Mouse (Mus musculus) brain, embryonic 18.5 days (tissue): ENCODE data around the gene Ccdc78.
A peak's percentile ranks its signal among the peaks of the same experiment; 100 is the strongest.
"Not testable (repeated sequence)": the region's sequence is repeated elsewhere in the genome, so short reads cannot be mapped to it uniquely, and the experiment has no call there.

Experiments
- DNase-seq: peaks from one replicate; pipeline ENCODE4 v3.0.0-alpha.2; 2012; ENCODE audit warnings: low read depth, low spot score

Ccdc78 gene

DNA sequence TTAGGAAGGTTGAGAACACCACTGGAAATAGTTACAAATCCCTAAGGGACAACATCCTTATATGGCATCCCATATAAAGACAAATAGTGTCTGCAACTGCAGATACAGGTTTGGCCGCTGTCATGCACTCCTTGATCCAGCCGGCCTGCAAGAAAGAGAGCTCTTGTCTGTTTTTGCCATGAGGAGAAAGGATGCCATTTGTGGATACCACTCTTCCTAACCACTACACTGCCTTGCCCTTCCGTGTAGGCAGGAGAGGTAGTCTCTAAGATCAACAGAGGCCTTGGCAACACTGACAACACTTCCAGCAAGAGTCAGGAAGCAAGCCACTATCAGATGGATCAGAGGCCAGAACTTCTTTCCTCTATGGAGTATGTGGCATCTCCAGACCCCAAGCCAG lies at the start of gene Ccdc78:
Gene Ccdc78, plus strand, starts transcription at position 301 of the 400 bp plus-strand sequence.
- no peak for DNase-seq

DNA sequence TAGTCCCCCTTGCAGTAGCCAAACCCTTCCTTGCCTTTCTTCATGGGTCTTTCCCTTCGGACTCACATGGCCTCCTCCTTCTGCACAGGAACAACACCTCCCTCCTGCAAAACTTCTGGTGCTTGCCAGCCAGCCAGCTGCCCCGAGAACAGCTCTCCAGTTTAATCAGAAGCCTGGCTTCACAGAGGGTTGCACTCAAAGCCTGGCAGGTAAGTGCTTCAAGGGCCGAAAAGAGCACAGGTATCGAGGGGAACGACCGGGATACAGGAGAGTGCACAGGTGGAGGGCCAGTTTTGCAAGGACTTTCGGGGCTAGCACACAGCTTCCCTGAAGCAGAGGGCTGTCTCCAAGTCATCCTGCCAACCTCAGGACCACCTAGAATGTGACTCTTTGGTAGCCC lies 47.5 kb upstream of the Ccdc78 start:
- no peak for DNase-seq

DNA sequence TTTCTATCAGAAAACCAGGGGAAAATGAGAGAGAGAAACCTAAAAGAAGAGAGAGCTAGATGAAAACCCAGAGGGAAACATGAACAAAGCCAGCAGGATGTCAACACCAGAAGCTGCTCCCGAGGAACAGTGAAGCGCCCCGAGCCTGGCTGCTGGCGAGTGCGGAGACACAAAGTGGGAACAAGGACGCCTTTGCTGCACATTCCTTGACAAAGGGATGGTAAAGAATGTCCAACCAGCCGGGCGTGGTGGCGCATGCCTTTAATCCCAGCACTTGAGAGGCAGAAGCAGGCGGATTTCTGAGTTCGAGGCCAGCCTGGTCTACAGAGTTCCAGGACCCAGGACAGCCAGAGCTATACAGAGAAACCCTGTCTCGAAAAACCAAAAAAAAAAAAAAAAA lies 44.9 kb upstream of the Ccdc78 start:
- not testable (repeated sequence) for DNase-seq

DNA sequence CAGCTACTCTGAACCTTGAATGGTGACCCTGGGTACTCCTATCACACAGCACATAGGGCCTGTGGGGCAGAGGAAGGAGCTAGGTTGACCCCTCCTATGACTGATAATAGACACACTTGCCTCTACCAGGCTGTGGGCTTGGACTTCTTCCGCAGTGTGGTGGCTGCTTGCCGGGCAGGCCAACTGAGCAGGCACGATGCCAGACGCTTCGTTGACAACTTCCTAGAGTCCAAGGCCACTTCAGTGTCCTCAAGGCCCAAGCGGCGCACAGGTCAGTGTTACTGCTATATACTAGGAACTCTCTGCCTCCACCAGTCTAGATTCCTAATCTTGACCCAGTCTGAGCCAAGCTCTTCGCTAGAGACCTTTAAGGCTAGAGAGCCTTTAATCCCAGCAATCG lies 42.5 kb upstream of the Ccdc78 start:
- DNase-seq = no peak

DNA sequence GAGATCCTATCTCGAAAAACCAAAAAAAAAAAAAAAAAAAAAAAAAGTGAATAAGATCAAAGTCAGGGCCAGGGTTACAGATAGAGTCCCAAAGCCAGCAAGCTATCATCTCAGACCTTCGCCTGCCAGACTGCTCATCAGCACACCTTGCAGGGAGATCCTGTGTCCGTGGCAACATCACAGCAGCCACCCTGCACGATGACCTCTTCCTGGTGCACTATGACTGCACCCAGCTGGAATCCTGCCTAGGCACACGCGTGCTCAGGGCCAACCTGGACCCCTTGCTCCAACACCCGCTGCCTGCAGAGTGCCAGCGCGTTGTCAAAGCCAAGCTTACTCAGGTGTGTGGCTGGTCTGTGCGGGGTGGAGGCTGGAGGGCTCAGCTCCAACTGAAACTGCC lies 42.1 kb upstream of the Ccdc78 start:
- no peak for DNase-seq

DNA sequence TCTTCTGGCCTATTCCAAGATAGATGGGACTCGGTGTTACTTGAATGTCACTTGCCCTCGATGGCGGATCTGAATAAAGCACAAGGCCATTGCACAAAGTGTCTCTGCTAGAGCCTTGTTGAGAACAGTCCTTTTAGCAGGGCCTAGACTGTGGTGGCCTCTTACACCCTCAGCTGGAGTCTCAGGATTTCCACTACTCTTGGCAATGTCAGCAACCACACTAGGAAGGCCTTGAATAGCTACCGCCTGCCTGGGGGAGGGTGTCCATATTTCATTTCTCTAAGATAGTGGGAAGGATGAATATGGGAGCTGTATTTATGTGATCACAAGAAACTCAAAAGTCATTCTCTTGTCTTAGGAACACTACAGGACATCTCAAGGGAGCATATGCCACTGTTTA lies 38.1 kb upstream of the Ccdc78 start:
- no peak for DNase-seq

DNA sequence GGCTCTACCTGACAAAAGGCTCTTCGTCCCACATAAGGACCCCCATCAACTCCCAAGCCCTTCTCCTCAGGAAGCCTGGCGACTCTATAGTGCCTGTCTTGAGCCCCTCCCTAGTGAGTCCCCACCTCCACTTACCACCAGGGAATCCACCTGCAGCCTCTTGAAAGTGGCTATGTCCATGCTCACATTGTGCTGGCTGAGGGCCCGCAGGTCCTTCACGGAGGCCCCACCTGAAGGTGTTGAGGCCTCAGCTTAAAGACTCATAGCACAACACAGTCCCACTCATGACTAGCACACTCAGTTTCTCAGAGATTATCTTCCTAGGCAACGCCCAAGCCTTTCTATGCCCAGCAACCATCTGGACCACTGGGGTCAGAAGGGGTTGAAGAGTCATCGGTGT lies 37.1 kb upstream of the Ccdc78 start:
- DNase-seq = no peak

DNA sequence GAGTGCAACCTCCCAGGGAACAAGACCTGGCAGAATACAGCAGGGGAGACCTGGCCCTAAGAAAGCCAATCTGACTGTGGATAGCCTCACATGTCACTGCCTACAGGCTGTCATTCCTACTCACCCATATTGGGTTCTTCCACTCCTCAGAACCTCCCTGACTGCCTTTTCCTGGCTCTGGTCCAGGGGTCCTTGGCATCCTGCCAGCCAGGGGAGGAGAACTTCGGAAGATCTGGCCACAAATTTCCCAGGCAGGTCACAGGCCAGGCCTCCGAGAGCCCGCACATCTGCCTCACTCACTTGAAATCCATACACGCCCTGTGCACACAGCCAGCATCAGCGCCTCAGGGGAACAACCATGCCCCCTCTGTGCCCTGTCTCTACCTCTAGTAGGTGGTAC lies 34.9 kb upstream of the Ccdc78 start:
- DNase-seq = no peak

DNA sequence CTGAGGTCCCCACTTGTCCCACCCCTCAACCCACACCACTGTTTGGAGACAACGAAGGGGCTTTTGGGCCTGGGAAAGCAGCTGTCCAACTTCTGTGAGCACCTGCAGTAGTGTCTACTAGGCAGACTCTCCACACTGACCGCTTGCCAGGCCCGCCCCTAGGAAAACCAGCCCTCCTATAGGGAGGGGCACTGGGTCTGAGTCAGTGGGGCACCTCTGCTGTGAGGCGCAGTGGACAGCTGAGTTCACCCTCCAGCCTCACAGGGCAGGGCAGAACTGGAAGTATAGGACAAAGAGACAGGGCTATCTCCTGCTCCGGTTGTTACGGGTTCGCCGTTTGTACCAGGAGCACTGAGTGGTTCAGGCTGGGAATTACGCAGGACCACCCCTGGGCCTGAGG lies 32.1 kb upstream of the Ccdc78 start, which contains the start of gene Msln:
Gene Msln, minus strand, starts transcription at position 138 of the 400 bp plus-strand sequence.
- DNase-seq = no peak

DNA sequence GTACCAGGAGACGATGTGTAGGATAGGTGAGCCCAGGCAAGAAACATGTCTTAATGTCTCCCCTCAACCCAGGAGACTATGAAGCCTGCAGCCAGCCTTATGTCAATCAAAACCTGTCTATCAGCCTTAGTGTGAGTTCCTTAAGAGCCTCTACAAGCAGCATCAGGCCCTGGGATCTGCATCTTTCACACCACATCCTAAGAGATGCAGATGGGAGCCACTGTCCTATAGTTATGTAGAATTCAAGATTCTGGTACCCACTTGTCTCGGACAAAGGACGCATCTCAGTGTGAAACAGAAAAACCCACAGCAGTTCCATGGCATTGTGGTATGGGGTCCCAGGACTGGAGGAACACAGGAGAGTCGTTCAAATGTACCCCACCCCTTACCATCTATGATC lies 31.3 kb upstream of the Ccdc78 start:
- no peak for DNase-seq

DNA sequence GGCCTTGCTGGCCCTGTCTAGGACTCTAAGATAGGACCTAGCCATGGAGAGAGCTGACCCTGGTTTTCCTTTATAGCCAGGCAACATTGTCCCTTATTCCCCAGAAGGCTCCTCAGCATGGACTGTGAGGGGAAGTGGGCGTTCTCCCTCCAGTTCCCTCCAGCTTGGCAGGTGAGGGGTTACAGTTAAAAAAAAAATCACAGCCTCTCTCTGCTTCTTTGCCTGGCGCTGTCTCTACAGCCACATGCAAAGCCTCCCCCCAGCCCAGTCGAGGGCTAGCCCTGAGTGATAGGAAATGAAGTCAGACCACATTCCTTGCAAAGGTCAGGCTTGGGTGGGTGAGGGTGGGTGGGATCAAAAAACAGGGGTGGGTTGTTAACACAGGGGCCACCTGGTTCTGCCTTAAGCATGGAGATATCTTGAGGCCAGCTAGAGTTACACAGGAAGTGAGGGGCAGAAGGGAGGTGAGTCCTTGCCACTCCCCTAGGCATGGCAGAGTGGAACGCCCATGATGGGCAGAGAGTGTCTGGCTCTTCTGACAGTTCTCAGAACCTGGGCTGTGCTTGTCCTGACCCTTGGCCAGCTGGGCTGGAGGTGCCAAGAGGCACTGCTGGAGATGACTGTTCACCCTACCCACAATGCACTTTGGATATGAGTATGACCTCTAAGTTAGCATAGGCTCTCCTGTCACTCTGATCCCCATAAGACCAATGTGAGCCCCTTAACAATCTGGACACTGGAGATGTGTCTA lies 30.6 kb upstream of the Ccdc78 start:
- DNase-seq = no peak

DNA sequence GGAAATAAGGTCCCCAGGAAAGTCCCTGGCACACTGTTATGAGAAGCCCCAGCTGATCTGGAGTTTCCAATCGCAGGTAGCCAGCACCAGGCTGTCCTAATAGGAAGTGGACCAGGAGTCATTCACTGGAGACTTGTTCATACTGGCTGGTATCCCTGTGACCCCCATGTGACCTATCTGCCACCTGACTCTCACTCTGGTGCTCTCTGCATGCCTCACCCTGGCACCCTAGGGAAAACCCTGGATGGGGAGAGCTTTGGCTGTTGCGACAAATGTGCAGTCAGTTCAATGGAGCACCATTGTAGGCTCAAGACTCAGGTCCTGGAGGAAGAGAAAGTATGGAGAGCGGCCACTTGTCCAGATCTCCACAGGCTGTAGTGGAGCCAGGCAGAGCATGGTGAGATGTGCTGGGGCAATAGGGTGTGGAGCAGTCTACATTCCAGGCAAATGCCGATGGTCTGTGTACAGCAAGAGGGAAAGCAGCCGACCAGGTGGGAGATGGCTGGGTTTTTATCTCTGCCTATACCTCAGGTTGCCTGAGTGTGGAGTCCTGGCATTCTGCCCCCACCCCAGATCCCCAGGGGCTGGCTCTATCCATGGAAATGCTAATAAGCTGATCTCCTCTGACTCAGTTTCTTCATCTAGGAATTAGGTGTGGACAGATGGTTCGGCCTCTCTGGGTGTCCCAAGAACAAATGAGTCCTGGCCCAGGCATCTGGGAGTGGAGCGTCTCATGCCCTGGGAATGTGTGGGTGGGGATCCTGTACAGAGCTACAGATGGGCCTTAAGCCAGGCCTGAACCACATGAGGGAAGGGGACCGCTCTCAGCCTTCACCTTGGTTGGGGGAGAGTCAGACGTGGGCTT lies 29.8 kb upstream of the Ccdc78 start:
- DNase-seq = no peak

DNA sequence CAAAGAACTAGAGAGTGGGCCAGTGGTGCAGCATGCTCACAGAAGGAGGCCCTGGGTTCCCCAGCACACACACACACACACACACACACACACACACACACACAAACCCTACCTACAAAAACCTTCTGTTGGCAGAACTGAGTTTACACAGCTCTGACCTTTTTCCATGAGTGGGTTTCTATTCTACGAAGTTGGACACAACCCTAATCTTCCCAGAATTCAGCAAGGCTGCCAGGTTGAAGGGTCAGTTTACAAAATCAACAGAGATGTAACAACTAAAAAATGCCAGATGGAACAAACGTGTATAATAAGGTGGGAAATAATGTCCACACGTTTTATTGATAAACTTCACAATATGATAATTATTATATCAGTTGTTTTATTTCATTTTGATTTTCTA lies 28.7 kb upstream of the Ccdc78 start:
- DNase-seq = no peak

DNA sequence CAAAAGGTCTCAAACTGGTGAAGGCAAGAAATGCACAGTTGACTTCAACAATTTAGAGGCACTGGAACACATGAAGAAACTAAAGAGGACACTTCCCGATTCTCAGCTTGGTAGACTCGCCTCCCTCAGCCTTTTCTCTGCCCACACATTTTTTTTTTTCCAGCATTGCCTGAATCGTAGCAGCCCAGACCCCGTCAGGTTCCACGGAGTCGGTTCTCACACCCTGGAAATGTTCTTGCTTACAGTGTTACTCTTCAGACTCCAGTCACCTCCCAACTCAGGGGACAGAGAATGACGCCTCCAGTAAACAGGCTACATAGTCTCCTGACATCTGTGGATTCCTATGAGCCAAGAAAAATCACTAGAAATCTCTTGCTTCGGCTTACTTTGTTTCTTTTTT lies 26.2 kb upstream of the Ccdc78 start:
- DNase-seq = no peak

DNA sequence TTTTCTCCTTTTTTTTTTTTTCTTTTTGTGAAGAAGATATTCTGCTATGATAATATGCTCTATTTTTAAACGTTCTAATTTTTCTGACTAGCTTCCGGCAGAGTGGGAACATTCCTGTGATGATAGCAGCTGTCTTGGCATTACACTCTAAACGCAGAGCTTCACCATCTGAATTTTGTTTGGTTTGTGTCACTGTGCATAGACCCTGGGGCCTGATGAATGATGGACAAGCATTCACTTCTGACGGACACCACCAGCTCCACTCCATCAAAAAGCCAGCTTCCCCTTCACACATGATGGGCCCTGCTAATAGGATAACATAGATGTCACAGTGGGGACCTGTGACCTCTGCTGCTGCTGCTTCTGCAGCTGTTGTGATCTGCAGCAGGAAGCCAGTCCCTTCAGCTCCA lies 24.8 kb upstream of the Ccdc78 start:
- DNase-seq = no peak

DNA sequence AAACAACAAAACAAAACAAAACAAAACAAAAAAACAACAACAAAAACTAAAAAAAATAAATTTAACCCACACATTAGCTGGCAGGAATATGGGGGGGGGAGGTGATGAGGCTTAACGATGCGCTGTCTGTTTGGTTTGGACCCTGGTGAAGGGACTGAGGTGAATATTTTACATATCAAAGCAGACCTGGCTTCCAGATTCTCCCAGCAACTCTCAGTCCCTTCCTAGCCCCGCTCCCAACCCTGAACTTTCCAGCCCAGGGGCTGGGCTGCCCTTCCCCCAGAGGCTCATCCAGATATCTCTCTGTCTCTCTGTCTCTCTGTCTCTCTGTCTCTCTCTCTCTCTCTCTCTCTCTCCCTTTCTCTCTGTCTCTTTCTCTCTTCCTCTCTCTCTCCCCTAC lies 23.8 kb upstream of the Ccdc78 start:
- no peak for DNase-seq

DNA sequence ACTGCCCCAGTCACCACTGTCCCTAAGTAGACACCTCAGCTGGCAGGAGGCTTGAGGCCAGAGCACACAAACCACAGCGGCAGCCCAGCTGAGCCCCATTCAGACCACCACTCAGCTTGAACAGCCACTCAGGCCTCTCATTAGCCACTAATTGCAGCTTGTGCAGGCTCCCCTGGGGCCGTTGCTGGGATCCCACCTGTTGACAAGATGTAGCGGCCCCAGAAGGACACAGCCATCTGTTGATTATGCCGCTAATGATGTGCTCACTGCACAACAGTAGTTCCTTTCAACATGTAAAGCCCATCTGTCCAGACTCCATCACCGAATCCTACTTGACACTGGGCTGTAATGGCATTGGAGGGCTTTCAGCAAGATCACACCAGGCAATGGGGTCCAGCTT lies 20.5 kb upstream of the Ccdc78 start:
- DNase-seq = no peak

DNA sequence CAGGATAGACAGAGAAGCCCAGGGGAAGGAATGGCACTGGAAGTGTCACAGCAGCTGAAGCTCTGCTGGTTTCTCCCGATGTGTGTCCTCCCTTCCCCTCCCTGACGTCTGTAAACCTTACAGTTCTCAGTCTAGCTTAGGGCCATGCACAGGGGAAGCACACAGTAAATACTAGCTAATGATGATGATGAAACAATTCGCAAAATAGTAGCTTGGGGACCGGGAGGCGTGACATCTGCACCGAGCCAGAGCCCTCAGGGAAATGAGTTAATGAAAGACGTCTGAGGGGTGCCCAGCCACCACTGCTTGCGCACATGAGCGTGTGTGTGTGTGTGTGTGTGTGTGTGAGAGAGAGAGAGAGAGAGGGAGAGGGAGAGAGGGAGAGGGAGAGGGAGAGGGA lies 17.0 kb upstream of the Ccdc78 start:
- DNase-seq = no peak

DNA sequence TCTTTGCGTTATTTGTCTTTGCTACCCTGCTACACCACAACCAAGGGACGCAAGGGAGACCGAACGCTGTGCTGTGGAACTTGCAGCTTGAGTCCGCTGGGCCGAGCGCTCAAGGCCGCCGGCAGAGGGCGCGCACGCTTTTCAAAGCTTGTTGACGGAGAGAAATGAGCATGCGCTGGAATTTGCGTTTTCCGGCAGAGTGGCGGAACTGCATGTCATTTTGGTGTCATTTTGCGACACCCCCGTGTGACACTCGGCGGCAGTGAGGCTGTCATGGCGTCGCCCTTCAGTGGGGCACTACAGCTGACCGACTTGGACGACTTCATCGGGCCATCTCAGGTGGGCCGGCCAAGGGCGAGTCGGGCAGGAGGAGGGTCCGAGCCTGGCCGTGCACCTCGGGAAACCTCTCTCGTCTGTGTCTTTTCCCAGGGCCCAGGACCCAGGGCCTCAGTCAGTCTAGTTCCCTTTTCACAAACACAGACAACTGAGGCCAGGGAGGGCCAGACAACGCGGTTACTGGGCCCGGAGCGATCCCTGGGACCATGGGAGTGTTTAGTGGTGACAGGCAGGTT lies 12.7 kb upstream of the Ccdc78 start, which contains the start of gene Narfl:
Gene Narfl, plus strand, starts transcription at position 228 of the 572 bp plus-strand sequence.
- peak; percentile 95 for DNase-seq

DNA sequence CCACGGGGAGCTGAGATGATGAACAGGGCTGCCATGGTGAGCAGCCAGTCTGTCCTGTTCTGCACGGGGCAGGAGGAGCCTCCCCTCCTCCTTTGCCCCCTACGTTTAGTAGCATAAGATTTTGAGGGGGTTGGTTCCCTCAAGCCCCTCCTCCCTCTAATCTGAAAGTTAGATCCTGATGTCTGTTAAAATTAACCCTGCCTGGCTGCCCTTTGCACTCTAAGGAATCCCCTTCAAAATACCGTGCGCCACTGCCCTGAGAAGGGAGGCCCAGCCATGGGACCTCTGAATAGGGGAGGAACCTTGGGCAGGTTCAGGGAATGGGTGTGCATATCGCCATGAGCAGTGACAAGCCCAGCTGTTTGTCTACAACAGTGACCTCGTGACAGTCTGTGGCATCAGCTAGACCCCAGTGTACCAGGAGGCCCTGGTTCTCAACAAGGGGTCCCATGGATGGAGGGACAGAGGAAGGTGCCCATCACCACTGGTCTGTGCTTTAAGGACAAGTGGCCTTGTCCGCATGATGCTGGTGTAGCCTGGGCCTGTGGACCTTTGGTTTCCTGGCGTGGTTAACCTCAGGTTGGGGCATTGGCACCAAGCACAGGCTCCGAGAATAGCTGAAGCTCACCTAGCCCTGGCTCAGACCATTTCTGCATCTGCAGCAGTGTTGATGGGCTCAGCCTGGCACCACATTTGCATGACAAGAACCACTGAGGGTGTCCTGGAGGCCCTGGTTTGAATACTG lies 10.9 kb upstream of the Ccdc78 start:
- no peak for DNase-seq

DNA sequence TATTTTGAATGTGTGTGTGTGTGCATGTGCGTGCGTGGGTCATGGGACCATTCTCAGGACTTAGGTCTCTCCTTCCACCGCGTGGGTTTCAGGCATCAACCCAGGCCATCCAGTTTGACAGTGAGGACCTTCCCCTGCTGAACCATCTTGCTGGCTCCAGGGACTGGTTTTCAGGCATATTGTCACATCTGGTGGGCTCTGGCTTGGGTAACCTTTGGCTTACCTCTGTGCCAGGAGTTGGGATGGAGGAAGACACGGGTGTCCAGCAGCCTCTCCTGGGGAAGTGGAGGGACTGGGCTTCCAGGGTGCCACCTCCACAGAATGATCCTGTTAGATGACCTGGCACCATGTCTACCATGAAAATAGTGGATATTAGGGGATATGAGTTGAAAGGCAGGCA lies 8.4 kb upstream of the Ccdc78 start:
- DNase-seq = no peak

DNA sequence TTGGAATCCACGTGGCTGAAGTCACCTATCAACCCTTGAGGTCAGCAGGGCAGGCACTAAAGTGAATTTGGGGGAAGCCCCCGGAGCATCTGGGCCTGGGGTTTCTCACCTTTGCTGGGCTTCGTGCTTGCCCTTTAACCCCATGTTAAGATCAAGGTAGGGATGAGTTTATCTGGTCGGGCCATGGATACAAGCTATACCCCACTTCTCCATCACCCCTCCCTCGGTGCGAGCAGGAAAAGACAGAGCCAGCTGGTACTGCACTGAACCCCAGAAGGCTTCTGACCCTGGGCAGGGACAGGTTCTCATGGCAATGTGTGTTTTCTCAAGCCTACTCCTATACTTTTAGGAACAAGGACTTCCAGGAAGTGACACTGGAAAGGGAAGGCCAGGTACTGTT lies 5.0 kb upstream of the Ccdc78 start:
- no peak for DNase-seq
